Mouse (Mus musculus) kidney, adult 11 months (tissue): ENCODE measurements around the gene Pnpla2.

Source experiments
- DNase-seq: peaks from one replicate; pipeline ENCODE4 v3.0.0; 2022

Pnpla2 gene

DNA sequence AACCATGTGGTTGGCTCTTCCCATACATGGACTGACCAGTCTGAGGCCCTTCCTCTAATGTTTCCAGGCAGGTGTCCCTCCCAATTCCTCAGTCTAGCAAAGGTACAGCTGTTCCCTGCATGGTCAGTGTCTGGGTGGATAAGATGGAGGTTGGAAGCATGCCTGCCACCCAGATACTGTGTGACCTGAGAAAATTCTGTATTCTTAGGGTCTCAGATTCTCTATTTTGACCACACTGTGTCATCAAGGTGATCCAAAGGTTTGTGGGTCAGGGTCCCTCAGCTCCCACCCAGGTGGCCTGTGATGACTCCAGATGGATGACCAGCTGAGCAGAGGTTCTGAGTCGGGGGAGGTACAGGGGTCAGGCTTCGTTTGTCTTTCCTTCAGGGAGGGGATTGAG lies 30.2 kb downstream of the Pnpla2 start:
- no peak for DNase-seq

GRCm38 (mm10) chr7:141485606-141486005 lies 30.6 kb downstream of the Pnpla2 start:
- DNase-seq: no peak

- DNase-seq: no peak
Observed at GRCm38 (mm10) chr7:141486239-141486638, 31.2 kb downstream of the Pnpla2 start.

DNA sequence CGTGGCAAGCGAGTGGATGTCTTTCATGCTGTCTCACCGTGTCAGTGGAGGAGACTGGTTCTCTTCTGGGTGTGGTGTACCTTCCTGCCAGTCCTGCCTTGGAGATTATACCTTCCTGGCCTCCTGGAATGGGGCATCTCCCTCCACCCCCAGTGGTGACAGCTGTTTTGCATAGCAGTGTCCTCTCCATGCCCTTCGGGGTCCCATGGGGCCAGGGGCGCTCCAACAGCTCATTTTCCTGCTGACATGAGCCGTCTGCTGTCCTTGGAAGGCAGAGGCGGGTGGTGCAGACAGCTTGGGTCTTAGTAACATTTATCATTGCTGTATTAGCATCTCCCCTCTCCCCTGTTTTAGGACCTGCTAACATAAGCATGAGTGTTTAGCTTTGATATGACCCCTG lies 32.1 kb downstream of the Pnpla2 start:
- no peak for DNase-seq

GRCm38 (mm10) chr7:141491151-141491550 lies 36.2 kb downstream of the Pnpla2 start:
- no peak for DNase-seq

- no peak for DNase-seq
Observed at GRCm38 (mm10) chr7:141492738-141493137, 37.7 kb downstream of the Pnpla2 start.

GRCm38 (mm10) chr7:141493729-141494128 lies 38.7 kb downstream of the Pnpla2 start:
- no peak for DNase-seq

DNA sequence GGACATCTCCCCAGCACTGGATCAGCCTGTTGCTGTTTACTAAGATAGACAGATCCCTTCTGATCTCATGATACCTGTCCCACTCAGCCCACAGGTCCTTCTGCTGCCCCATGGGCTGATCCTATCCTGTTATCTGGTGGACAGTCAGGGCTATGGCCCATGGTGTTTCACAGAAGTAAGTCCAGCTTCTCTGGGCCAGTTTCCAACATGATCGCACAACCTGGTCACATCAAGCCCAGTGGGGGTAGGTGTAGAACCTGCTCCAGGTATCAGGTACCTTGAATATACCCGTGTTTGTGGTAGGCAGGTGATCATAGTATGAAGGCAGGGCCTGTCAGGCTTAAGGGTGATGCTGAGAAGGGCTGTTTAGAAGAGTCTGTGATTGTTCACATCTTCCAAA lies 40.4 kb downstream of the Pnpla2 start:
- DNase-seq: no peak

GRCm38 (mm10) chr7:141495940-141496339 lies 40.9 kb downstream of the Pnpla2 start:
- DNase-seq: no peak

DNA sequence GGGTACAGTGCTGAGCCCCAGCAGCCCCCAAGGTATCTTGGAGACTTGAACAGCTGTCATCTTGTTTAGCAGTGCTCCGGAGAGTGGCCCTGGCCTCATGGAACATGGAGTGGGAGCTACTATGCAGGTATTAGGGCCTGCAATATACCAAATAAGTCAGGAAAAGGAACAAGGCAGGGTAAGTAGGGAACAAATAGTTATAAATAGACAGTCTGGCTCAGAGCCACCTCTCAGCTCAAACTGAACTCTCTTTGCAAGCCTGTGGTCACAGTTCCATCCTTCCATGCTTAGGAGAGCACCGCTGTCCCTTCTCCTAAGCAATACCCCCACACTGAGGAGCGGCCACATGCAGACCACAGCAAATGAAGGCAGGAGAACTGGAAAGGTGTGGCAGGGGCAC lies 42.6 kb downstream of the Pnpla2 start:
- DNase-seq: no peak

DNA sequence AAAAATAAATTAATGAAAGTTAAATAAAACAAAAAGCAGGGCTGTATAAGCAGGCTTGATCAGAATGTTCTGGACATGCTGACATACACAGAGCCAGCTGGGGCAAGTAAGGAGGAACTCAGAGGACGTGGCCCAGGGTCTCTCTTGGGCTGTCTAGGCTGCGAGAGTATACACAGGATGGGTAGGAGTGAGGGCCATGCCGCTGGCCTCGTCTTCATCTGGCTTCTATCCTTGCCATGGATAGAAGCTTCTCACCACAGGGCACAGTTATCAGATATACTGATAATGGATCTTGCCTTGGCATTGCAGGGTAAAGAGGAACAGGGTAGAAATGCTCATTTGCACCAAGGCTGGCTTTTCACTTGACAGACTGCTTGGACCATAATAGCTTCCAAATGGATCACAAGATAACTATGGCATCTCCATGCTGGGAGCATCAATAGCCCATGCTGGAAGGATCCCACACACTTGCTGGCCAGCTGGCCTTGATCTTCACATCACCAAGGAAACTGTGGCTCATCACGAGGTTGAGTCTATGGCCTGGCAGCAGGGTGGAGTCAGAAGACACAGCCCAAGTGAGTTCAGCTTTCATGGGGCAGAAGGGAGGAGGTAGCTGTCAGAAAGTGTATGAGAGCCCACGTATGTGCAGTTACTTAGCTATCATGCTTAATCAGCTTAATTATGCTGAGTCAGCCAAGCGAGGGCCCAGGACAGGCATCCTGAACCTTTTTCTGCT lies 47.0 kb downstream of the Pnpla2 start:
- DNase-seq: no peak

DNA sequence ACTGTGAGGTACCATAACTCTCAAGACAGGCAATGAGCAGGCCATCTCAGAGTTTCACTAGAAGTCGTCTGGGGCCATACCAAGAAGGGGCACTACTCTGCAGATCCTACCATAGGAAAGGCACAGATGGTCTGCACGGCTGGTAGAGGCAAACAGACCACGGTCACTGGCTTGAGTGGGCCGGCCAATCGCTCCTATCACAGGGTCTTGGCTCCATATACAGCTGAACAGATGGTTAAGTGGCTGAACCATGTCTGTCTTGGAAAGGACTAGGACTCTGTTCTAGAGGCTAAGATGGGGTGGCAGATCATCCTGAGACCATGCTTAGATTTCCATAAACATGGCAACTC lies 47.5 kb downstream of the Pnpla2 start:
- DNase-seq: no peak

DNA sequence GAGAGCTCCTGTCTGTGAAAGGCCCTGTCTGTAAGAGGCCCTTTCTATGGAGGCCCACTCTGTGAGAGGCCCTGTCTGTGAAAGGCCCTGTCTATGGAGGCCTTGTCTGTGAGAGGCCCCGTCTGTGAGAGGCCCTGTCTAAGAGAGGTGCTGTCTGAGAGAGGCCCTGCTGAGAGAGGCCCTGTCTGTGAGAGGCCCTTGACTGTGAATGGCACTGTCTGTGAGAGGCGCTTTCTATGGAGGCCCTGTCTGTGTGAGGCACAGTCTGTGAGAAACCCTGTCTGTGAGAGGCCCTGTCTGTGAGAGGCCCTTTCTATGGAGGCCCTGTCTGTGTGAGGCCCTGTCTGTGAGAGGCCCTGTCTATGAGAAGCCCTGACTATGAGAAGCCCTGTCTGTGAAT lies 51.3 kb downstream of the Pnpla2 start:
- DNase-seq: no peak

DNA sequence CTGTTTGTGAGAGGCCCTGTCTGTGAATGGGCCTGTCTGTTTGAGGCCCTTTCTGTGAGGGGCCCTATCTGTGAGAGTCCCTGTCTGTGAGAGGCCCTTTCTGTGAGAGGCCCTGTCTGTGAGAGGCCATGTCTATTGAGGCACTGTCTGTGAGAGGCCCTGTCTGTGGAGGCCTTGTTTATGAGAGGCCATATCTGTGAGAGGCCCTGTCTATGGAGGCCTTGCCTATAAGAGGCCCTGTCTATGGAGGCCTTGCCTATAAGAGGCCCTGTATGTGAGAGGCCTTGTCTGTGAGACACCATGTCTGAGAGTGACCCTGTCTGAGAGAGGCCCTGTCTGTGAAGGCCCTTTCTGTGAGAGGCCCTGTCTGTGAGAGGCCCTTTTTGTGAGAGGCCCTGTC lies 53.2 kb downstream of the Pnpla2 start:
- DNase-seq: no peak

DNA sequence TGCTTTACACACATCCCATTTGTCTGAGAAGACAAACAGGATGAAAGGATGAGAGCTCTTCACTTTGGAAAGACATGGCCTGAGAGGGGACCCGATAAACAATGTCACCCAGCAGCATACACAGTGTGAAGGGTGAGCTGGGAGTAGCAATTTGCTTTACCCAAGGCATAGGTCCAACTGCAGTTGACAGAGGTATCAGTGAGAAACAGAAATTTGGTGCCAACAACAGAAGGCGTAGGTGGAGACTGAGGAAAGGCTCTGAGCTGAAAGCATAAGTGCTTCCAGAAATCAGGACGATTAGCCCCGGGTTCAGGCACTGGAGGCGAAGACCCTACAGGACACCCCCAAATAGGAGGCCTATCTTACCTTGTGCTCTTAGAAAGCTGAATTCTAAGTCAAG lies 55.2 kb downstream of the Pnpla2 start:
- DNase-seq: no peak
